Mouse (Mus musculus) testis, adult 2 months (tissue): ENCODE data around the gene Tenm4. TPM values are rescaled to one million over a fixed set of nuclear protein-coding genes. Genes with fewer than 3 reads are reported as not detected.

ENCODE experiments used
- H3K27ac ChIP-seq: fragments of 200-500 bp; 2 replicates; pipeline ENCODE4 v1.5.1; 2012; ENCODE audit warnings: low read depth, low read length; ENCODE audit not compliant: control insufficient read depth, insufficient read depth
- H3K27me3 ChIP-seq: fragments of 200-500 bp; 2 replicates; pipeline ENCODE4 v1.6.1; 2012; ENCODE audit warnings: mild to moderate bottlenecking, low read length, moderate library complexity; ENCODE audit not compliant: control insufficient read depth, insufficient read depth
- H3K36me3 ChIP-seq: fragments of 200-500 bp; 2 replicates; pipeline ENCODE4 v1.6.1; 2012; ENCODE audit warnings: mild to moderate bottlenecking, low read length; ENCODE audit not compliant: control insufficient read depth, insufficient read depth
- H3K4me1 ChIP-seq: fragments of 200-500 bp; 2 replicates; pipeline ENCODE4 v1.6.1; 2012; ENCODE audit warnings: low read length; ENCODE audit not compliant: control insufficient read depth, insufficient read depth
- H3K4me3 ChIP-seq: fragments of 200-500 bp; 2 replicates; pipeline ENCODE4 v1.5.1; 2012; ENCODE audit warnings: low read depth, mild to moderate bottlenecking, low read length, moderate library complexity, mixed read lengths; ENCODE audit not compliant: control insufficient read depth
- CTCF ChIP-seq: fragments of 200-500 bp; IDR thresholded peaks from 2 replicates; pipeline ENCODE4 v1.5.1; 2012; ENCODE audit warnings: low read depth, mild to moderate bottlenecking, inconsistent platforms, low read length, moderate library complexity; ENCODE audit not compliant: control insufficient read depth, insufficient read depth, insufficient replicate concordance
- POLR2A ChIP-seq: fragments of 200-500 bp; IDR thresholded peaks from 2 replicates; pipeline ENCODE4 v1.6.1; 2012; ENCODE audit warnings: low read depth, mild to moderate bottlenecking, inconsistent platforms, low read length, moderate library complexity; ENCODE audit not compliant: control insufficient read depth
- polyA plus RNA-seq: library from polyadenylated mRNA; depleted of rRNA; stranded (reverse); fragments of >200 nt; gene quantifications from 2 replicates; pipeline ENCODE4 v1.2.3, GENCODE M21; 2012

Tenm4 gene
- polyA plus RNA-seq, 1 experiment: 2.3 TPM

DNA sequence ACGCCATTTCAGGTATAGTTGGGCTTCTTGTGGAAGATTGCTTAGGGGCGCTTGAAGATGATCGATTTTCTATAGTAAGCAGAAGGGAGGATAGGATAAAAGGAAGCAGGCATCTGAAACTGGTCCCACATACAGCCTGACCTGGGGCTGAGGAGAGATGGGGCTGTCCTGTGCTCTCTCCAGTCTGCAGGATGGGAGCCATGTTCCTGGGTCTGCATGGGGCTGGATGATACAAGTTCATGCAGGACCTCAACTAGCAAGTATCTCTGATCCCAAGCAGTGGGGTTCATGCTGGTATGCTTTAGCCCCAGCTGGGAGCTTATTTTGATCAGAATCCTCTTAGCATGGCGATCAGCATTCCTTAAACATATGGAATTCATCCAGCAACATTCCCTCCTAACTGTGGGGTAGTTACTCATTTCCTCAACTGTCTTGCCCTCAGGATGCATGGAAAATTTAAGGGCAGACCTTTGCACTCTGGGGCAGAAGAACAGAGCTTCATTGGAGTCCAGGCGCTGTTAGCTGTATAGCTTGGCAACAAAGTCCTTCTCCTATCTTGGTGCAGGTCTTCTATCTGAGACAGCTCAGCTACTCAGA lies 361.9 kb downstream of the Tenm4 start:
- Histone ChIP-seq H3K36me3 (no peaks in the 10 kb centered on the region), H3K4me3 (no peak overlapping the region), H3K27ac (no peak overlapping the region), H3K4me1 (no peaks in the 10 kb centered on the region), H3K27me3 (no peaks in the 10 kb centered on the region)
- TF ChIP-seq POLR2A (no peak), CTCF (no peak)

DNA sequence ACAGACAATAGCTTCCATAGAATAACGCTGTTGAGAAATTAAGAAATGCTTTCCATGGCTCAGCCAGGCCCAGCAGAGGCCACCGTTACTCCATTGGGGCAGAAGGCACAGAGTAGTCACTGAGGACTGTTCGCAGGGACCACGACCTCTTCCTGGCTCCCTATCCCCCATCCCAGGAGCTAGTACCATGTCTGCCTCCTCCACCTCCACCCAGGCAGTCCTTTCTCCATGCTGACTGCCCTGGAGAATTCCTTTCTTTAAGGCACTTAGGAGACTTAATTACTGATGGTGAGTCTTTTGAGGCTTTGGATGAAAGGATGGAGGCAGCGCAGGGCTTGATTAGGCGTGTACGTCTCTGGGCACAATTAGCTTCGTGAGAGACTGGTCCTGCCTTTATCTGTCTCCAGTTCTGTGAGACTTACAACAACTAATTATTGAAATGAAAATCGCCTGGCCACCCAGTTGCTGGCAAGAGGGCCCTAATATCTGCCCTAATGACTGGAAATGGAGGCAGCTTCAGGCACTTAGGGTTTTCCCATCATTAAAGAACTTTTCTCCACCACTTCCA lies 365.4 kb downstream of the Tenm4 start:
- TF ChIP-seq POLR2A (no peak), CTCF (no peak)
- Histone ChIP-seq H3K36me3 (no peaks in the 10 kb centered on the region), H3K4me1 (no peaks in the 10 kb centered on the region), H3K27me3 (no peaks in the 10 kb centered on the region), H3K4me3 (no peak overlapping the region), H3K27ac (no peak overlapping the region)

DNA sequence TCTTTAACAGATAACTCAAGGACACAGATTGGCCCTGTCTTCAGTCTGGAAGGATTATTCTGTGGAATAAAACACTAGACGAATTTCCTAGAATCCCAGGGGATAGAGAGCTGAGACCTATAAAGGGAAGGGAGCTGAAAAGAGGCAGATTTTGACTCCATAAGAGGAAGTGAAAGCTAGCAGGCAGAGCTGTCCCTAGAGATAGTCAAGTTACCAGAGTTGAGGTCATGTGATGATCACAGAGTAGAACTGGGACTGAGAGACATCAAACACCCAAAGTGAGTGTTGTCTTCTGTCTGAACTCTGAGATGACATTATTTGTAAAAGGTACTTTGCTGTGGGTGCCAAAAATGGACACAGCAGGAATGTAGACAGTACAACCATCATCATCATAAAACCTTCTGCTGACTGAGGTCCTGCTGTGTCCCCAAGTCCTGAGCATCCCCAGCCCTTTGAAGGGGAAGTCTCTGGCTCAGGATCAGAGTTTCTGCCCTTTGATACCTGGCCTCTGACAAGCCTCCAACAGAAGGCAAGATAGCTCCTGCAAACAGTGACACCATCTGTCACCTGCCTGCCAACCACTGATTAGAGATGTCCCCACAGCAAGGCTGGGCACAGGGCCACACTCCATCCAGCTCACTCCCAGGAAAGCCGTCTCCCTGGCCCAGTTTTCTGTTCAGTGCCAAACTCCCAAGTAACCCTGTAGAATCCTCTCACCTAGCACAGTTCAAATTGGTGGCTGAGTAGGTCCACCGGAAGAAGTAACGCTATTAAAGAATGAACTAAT lies 368.4 kb downstream of the Tenm4 start:
- TF ChIP-seq CTCF (no peak), POLR2A (no peak)
- H3K36me3 ChIP-seq: no peaks in the 10 kb centered on the region
- no peaks in the 10 kb centered on the region for H3K27me3 ChIP-seq
- no peak overlapping the region for H3K27ac ChIP-seq
- no peak overlapping the region for H3K4me3 ChIP-seq
- no peaks in the 10 kb centered on the region for H3K4me1 ChIP-seq

DNA sequence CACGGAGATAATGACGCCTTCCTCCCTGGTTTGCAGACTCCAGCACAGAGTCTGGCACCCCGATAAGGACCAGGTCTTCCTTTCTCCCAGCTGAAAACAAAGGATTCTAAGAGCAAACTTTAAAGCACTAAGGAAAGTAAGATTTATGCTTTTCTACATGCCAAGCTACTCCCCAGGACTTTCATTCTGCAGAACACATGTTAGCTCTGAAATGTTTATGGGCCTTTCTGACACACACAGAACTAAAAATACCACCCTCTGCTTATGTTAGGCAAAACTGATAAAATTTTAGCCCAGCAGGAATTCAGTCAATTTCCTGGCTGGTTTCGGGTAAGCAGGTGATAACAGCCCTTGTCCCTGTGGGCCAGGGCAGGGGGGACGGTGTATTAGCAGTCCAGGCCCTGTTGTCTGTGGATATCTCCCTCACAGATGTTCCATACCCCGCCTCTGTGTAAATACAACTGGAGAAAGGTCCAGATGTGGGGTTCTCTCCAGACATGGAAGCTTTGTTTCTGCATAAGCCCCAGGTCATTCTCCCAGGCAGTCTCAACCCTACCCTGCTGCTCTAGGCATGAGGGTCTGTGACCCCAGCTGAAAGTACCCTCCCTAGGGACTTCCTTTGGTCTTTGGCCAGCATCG lies 369.5 kb downstream of the Tenm4 start:
- Histone ChIP-seq H3K4me3 (no peak overlapping the region), H3K27ac (no peak overlapping the region), H3K36me3 (no peaks in the 10 kb centered on the region), H3K4me1 (no peaks in the 10 kb centered on the region), H3K27me3 (no peaks in the 10 kb centered on the region)
- TF ChIP-seq POLR2A (no peak), CTCF (no peak)

DNA sequence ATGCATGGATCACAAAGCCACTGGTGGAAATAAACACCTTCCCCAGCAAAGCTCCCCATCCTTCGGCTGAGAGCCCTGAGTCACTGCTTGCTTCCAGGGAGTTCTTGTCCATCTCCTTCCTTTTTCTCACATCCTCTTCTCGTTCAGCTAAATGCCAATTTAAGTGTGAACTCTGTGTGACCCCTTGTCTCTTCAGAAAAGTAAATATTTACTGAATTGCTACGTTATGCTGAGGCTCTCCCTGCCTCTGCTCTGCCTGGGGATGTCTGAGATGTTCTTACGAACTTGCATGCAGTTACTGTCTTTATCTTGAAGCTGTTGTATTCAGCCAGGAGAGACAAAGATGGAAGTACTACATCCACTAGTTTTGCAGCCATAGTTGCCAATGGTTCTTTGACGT lies 374.9 kb downstream of the Tenm4 start:
- H3K4me3 ChIP-seq: no peak overlapping the region
- TF ChIP-seq POLR2A (no peak), CTCF (no peak)

DNA sequence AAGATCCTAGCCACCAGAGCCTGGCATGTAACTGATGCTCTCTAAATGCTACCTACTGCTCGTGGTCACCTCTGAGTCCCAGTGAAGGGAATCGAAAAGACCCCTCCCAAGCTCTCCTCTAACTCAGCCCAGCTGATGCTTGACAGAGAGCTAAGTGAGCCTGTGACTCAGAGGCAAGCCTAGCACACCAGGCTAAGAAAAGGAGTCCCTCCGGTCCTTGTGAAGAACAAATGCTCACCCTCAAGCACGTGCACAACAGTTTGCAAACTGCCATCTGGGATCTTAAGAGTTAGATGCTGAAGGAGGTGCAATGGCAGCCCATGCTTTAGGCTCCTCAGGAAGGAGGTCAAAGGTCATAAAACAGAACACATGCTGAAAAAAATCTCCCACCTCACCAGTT lies 380.8 kb downstream of the Tenm4 start:
- H3K27me3 ChIP-seq: no peaks in the 10 kb centered on the region
- no peak for TF ChIP-seq POLR2A
- no peak for TF ChIP-seq CTCF
- H3K4me3 ChIP-seq: no peak overlapping the region
- no peaks in the 10 kb centered on the region for H3K36me3 ChIP-seq
- H3K4me1 ChIP-seq: no peaks in the 10 kb centered on the region; the same call in 1 of the 2 replicates
- H3K27ac ChIP-seq: no peak overlapping the region

More for the DNA sequence above, 374.9 kb downstream of the Tenm4 start:
- no peaks in the 10 kb centered on the region for H3K36me3 ChIP-seq
- no peaks in the 10 kb centered on the region; the same call in 1 of the 2 replicates for H3K4me1 ChIP-seq
- no peak overlapping the region for H3K27ac ChIP-seq
- H3K27me3 ChIP-seq: no peaks in the 10 kb centered on the region

DNA sequence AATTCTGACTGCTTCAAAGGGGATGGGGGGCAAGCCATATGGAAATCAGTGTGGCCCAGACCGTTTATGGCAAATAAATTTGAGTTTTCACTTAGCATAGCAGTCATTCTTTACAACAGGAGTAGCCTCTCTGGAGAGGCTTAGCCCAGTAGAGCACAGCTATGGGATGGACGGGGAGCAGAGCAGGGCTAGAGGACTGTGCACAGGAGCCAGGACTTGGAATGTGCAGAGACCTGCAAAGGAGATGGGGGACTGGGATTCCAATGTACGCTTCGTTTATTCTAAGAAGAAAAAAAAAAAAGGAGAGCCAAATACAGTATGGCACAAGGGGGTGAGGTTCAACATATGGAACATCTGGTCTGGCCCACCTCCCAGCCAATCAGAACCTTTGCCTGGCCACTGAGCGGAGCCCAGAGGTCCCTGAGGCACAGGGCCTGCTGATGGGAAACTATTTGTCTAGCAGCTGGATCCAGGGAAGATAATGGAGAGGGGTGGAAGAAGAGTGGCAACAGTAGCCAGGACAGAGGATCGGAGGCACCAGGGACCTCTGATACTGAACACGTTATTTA lies 381.3 kb downstream of the Tenm4 start:
- no peaks in the 10 kb centered on the region; the same call in 1 of the 2 replicates for H3K4me1 ChIP-seq

More for the DNA sequence above, 381.3 kb downstream of the Tenm4 start:
- TF ChIP-seq POLR2A (no peak), CTCF (no peak)
- no peak overlapping the region for H3K27ac ChIP-seq
- no peaks in the 10 kb centered on the region for H3K27me3 ChIP-seq
- no peaks in the 10 kb centered on the region for H3K36me3 ChIP-seq
- no peak overlapping the region for H3K4me3 ChIP-seq
